Mouse (Mus musculus): ENCODE measurements at regions not wholly inside any gene's neighbourhood (a gene's known extent, or its start where the extent isn't known, plus 50 kb on each side); places are given as distances from the start of the nearest gene placed in this dataset.

DNA sequence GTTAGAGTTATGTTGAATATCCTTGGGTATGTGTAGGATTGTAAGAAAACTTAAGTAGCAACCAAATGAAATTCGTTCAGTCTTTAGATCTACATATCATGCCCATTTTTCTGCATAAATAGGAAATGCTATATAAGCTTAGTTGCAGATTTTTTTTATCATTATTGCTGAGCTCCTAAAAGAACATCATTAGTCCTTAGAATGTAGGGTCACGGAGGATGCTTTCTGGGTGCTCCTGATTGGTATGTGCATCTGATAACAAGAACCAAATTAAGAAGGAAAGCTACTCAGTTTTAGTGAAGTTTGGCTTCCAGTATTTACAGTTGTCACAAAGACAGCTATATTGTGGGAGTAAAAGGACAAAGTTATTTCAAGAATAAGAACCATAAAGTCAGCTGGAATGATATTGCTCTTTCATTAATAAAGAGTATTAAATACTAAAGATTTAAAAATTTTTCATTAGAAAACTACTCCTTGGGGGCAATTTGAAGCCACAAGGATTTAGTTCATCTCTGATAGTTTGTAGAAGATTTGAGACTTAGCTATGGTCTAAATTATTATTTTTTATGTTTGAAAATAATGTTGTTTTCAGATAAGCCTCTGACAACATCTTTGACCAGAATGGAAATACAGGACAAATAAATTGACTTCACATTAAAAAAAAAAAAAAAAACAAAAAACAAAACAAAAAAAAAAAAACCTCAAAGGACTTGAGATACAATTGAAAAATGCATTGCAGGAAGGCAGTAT lies 65.1 kb upstream of the Cwc22 start:
- no peak overlapping the region for H3K27ac ChIP-seq (replicated peaks)
- no peaks in the 10 kb centered on the region for H3K36me3 ChIP-seq
- ATAC-seq (replicated peaks), result no peak
- H3K4me2 ChIP-seq (replicated peaks), result no peak overlapping the region
- no peaks in the 10 kb centered on the region for H3K4me1 ChIP-seq
- no peak overlapping the region for H3K9ac ChIP-seq (replicated peaks)
- H3K4me3 ChIP-seq, result no peak overlapping the region
- 94% methylated on average over 2 of the region's 2 CpGs for WGBS
- H3K9me3 ChIP-seq, result no peaks in the 10 kb centered on the region
- H3K27me3 ChIP-seq, result no peaks in the 10 kb centered on the region

- no peak for ATAC-seq (replicated peaks)
- H3K36me3 ChIP-seq, result no peaks in the 10 kb centered on the region
- no peaks in the 10 kb centered on the region for H3K9me3 ChIP-seq
- H3K9ac ChIP-seq (replicated peaks), result no peak overlapping the region
- H3K4me2 ChIP-seq (replicated peaks), result no peak overlapping the region
- H3K27me3 ChIP-seq, result no peaks in the 10 kb centered on the region
- no peak overlapping the region for H3K27ac ChIP-seq (replicated peaks)
- H3K4me3 ChIP-seq, result no peak overlapping the region
- H3K4me1 ChIP-seq, result no peaks in the 10 kb centered on the region
- WGBS, result 77% methylated on average over 5 of the region's 5 CpGs
These were observed 64.0 kb upstream of the Cwc22 start for GRCm38 (mm10) chr2:78010066-78010690.

DNA sequence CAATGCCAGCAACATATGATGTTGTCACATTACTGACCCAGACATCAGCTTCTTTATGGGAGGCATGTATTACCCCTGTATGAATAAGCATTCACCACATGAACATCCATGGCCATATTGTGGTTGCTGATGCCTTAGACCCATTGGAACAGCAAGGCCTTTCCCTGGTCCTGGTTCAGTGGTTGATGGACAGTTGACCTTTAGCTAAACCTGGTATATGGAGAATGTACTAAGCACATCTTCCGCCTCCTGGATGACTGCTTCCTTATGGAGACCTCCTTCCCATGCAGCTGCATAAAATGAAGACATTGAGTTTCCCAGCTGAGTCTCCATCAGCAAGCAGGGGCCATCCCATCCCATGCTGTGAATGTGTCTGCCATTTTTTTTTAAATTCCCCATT lies 61.9 kb upstream of the Cwc22 start:
- Histone ChIP-seq H3K27me3 (no peaks in the 10 kb centered on the region), H3K4me3 (no peak overlapping the region), H3K4me2 (replicated peaks) (no peak overlapping the region), H3K9me3 (no peaks in the 10 kb centered on the region), H3K9ac (replicated peaks) (no peak overlapping the region), H3K36me3 (no peaks in the 10 kb centered on the region), H3K27ac (replicated peaks) (no peak overlapping the region), H3K4me1 (no peaks in the 10 kb centered on the region)
- ATAC-seq (replicated peaks), result no peak
- 97% methylated on average over 1 of the region's 1 CpGs for WGBS

DNA sequence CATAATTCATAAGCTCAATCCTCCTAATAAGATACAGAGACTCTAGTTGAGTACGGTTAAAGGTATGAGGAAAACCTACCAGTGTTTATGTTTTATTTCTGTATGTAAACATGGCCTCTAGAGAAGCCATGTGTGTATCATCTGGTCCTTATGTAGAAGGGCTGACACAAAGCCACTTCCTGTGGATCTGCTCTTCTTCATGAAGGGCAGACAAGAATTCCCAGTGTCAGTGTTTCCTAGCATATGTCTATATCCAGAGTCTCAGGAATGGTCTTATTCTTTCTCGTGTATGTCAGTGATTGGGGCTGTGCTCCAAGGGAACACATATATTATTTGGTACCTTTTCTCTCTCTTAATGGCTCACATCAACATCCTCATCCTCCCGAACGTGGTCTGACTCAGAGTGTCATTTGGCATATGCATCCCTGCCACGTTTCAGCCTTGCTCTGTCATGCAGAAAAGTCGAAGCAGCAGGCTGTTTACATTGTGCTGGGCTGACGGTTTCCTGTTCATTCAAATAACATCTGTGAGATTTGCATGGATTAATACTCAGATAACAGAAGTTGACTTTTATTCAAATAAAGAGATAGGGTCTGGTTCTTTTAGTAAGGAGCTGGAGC lies 59.3 kb upstream of the Cwc22 start:
- no peak overlapping the region for H3K27ac ChIP-seq (replicated peaks)
- H3K27me3 ChIP-seq, result no peaks in the 10 kb centered on the region
- H3K4me3 ChIP-seq, result no peak overlapping the region
- no peaks in the 10 kb centered on the region for H3K4me1 ChIP-seq
- ATAC-seq (replicated peaks), result no peak
- no peaks in the 10 kb centered on the region for H3K9me3 ChIP-seq
- H3K4me2 ChIP-seq (replicated peaks), result no peak overlapping the region
- H3K9ac ChIP-seq (replicated peaks), result no peak overlapping the region
- H3K36me3 ChIP-seq, result no peaks in the 10 kb centered on the region
- 58% methylated on average over 7 of the region's 7 CpGs for WGBS

GRCm38 (mm10) chr2:78004426-78004825 lies 58.3 kb upstream of the Cwc22 start:
- ATAC-seq (replicated peaks), result no peak
- H3K36me3 ChIP-seq, result no peaks in the 10 kb centered on the region
- 67% methylated on average over 5 of the region's 5 CpGs for WGBS
- no peaks in the 10 kb centered on the region for H3K4me1 ChIP-seq
- no peak overlapping the region for H3K4me3 ChIP-seq
- no peak overlapping the region for H3K9ac ChIP-seq (replicated peaks)
- no peaks in the 10 kb centered on the region for H3K9me3 ChIP-seq
- H3K4me2 ChIP-seq (replicated peaks), result no peak overlapping the region
- no peak overlapping the region for H3K27ac ChIP-seq (replicated peaks)
- H3K27me3 ChIP-seq, result no peaks in the 10 kb centered on the region

Data from forebrain, embryonic 15.5 days (tissue).